Mouse (Mus musculus): ENCODE results near the gene Ddit4l.
"Not testable (repeated sequence)": the region's sequence is repeated elsewhere in the genome, so short reads cannot be mapped to it uniquely, and the experiment has no call there.

Gene Ddit4l

DNA sequence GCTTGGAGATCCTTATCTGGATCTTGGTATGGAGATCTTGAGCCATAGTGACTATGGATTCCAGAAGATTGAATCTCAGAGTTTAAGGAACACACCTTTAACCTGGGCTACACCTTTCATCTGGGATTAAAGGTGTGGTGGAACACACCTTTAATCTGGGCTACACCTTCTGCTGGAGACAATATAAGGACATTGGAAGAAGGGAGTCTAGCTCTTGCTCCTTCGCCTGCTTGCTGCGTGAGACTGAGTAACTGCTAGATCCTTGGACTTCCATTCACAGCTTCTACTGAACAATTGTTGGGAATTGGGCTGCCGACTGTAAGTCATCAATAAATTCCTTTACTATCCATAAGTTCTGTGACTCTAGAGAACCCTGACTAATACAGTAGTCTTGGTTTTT is at the start of gene Ddit4l:
Ddit4l (plus strand) TSS at position 301 of the 400 bp plus-strand sequence.
- not testable (repeated sequence) for DNase-seq (ENCODE audit: low read depth, low spot score)

- no peak for DNase-seq (ENCODE audit: low read depth, low spot score)
Measured at GRCm38 (mm10) chr3:137576146-137576545, 45.3 kb upstream of the Ddit4l start.

DNA sequence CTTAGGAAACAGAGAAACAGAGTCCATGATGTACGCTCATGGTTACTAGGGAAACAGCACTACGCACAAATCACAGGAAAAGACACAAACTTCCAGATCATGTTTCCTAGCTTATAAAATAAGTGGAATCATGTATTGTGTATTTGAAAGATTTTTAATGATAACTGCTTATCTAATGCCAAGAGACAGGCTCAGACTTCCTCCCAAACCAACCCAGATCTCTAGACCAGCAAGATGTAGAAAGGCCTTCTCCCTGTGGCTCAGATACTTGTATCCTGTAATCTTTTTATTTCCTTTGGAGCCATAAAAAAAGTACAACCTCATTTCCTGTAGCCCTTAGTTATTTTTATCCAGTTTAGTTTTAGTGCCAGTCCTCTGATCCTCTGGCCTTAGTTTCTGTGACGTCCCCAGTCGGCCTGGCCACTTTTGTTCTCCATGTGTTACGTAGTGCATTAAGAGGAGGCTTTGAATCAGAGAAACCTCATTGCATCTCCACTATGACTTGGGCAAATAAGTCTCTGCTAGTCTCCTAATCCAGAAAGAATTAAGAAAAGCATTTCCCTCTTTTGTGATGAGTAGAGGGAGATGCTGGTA is 34.9 kb upstream of the Ddit4l start:
- no peak for DNase-seq (ENCODE audit: low read depth, low spot score)

DNA sequence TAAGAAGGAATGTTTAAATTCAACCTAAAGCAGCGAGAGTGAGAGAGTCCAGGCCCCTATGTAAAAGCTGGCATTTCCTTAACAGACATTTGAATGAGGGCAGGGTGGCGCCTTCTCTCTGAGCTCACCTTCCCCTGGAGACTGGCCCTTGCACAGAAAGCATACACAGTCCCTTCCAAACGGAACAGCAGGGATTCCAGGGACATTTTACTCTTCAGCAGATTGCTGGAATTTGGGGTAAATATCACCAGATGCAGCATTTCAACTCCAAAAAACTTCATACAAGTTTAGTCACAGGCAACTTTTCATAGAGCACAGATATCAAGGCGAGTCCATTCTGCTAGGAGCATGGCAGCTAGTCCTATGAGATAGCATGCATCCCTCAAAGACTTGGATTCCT is 31.6 kb upstream of the Ddit4l start:
- DNase-seq (ENCODE audit: low read depth, low spot score), result no peak

DNA sequence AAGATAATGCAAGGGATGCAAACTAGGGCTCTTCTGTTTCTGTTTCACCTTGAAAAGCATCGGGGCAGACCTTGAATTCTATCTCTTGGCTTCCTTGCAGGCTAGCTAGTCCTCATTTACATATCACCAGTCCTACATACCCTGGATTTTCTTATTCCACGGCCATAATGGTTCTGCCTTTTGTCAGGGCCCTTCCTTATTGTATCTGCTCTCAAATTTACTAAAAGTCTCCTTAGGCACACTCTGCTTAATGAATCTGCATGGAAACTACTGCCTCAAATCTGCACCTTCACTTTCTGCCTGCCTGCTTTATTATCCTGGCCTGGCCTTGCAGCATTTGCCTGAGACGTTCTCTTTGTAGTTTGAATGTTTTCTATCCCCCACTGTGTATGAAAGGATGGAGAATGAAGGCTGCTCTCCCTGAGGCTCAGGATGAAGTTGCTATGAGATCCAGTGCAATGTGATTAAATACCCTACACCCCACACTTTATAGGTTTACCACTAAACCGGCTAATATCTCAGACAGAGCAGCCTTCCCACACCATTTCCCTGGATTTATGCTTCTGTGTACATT is 27.0 kb upstream of the Ddit4l start:
- no peak for DNase-seq (ENCODE audit: low read depth, low spot score)

DNA sequence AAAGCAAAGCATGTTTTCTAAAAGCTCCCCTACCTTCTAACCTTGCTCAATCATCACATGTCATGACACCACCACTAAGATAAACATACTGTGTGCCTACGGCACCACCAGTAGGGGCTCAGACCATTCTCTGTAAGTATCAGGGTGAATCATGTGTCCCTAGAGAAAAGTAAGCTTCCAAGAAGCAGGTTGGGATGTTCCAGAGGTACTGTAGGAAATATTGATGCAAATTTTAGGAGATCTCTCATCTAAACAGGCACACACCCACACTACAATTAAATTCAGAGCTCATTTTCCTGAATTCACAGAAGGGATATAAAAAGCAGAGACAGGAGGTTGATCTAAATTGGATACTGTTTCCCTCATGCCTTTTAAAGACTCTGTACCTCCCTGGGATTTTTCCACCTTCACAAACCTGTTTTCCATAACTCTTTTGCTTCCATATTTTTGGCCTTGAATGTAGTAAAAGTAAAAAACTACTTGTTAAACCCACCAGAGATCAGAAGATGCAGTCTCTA is 12.4 kb upstream of the Ddit4l start:
- DNase-seq (ENCODE audit: low read depth, low spot score), result no peak

DNA sequence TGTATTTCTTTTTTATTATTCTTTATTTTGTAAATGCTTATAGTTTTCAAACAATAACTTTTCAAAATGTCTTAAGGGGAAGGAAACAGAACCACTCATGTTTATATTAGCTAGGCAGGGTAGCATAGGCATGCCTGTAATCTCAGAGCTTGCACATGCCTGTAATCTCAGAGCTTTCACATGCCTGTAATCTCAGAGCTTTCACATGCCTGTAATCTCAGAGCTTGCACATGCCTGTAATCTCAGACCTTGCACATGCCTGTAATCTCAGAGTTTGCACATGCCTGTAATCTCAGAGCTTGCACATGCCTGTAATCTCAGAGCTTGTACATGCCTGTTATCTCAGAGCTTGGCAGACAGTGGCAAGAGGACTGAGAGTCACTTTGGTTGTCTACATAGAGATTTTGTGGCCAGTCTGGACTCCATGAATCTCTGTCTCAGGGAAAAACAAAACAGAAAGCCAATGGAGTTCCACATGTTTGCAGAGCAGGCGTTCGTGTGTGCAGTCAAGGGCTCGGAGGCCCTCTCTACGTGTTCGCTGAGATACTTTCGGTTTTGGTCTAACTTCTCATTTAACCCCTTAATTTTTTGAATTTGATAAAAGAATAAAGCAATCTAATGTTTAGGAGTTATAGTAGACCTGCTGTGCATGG is 10.8 kb upstream of the Ddit4l start:
- DNase-seq (ENCODE audit: low read depth, low spot score), result no peak

DNA sequence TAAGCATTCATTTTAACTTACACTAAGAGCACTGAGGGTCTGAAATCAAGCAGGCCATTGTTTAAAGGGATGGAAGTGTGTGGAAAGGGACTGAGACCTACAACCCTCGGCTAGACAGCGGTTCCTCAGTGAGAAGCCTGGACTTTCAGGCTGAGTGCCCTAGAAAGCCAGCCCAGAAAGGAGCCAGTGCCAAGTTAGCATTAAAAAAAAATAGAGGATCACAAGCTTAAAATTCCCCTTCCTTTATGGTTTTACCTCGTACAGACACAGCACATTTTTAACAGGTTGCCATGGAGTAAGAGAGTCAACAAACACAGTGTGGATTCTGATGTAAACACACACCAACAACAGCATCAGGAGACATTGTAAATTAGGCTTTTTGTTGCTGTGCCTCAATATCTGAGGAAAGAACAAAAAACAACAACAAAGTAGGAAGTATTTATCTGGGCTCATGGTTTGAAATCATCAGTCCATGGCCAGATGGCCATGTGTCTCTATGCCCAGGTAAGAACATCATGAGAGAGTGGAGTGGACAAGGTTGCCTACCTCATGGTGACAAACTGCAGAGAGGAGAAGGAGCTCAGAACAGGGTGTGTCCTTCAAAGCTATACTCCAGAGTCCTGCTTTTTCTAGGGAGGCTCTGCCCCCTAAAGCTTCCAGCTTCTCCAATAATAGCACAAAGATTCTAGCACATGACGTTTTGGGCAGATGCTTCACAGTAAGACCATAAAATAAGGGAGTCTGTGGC is 10.1 kb upstream of the Ddit4l start:
- no peak for DNase-seq (ENCODE audit: low read depth, low spot score)

- DNase-seq (ENCODE audit: low read depth, low spot score), result no peak
Measured at GRCm38 (mm10) chr3:137611981-137612380, 9.4 kb upstream of the Ddit4l start.

DNA sequence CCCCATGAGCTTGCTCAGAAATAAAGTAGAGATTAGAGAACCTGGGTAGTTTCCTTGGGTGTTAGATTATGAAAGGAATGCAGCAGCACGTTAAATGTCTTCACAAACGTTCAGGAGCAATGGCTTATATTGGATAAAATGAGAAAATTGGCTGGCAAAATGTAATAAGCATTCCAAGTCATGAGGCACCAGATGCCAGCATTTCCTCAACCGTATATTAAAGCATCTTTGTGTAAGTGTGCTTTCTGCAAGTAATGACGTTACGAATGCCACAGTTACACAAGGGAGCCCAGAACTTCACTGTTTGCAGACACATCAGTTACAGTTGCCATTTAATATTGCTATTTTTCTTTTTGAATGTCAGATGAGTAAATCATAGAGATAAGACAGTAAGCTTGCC is 872 bp upstream of the Ddit4l start:
- DNase-seq (ENCODE audit: low read depth, low spot score), result no peak

DNA sequence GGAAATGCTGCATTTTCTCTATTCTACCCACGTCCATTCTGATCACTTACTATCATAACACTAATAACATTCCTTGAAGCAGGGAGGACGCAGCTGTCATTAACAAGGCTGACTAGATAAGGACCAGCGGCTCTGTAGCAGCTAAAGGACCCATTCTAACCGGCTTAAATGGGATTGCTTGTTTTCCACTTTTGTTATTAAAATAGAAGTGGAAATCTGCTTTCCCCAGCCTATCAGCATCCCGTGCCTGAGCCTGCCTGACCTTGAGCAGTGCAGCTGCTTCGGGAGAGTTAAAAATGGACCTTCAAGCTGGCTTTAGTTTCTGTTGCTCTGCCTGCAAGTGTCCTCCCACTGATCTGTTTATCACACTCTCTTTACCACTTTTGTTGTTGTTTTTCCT is 679 bp downstream of the Ddit4l start:
- DNase-seq (ENCODE audit: low read depth, low spot score), result peak; percentile 58

GRCm38 (mm10) chr3:137622895-137623580 is 1.6 kb downstream of the Ddit4l start:
- peak; percentile 50 for DNase-seq (ENCODE audit: low read depth, low spot score)

- DNase-seq (ENCODE audit: low read depth, low spot score), result peak; percentile 89
Measured at GRCm38 (mm10) chr3:137623581-137624362, 2.4 kb downstream of the Ddit4l start.

- DNase-seq (ENCODE audit: low read depth, low spot score), result no peak
Measured at GRCm38 (mm10) chr3:137625054-137625453, 3.6 kb downstream of the Ddit4l start.

DNA sequence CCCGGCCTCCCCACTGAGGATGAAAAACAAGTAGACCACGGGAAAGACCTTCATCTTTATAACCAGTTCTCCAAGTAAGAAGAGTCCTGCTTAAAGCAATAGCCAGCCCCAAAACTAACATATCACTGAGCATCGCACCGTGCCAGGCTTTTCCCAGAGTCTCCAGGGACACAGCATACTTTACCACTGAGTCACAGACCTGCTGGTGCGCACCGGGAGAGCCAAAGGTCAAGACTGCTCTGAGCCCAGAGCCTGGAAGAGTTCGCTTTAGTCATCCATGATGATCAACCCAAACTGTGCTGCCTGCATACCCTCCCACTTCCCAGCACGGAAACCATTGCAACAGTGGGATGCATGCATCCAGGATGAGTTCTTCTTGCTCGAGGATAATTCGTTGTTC is 12.3 kb downstream of the Ddit4l start:
- no peak for DNase-seq (ENCODE audit: low read depth, low spot score)

- no peak for DNase-seq (ENCODE audit: low read depth, low spot score)
Measured at GRCm38 (mm10) chr3:137636571-137636970, 15.2 kb downstream of the Ddit4l start.

DNA sequence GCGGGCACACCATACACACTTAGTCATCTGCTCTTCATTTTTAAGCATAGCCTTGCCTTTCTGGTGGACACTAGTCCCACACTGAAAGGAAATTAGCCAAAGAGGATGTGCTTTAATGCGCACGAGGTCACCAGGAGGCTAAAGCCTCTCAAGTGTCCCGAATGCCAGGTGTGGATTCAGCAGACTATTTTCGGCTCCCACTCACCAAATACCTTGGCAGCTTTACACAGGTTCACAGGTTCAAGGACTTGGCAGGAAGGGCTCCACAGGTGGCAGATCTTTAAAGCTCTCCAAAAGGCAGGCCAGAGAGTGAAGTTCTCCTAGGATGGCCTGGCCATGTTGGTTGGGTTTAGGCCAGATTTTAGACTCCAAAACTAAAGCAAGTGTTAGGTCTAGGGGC is 19.8 kb downstream of the Ddit4l start:
- no peak for DNase-seq (ENCODE audit: low read depth, low spot score)

GRCm38 (mm10) chr3:137642137-137642536 is 20.7 kb downstream of the Ddit4l start:
- no peak for DNase-seq (ENCODE audit: low read depth, low spot score)

DNA sequence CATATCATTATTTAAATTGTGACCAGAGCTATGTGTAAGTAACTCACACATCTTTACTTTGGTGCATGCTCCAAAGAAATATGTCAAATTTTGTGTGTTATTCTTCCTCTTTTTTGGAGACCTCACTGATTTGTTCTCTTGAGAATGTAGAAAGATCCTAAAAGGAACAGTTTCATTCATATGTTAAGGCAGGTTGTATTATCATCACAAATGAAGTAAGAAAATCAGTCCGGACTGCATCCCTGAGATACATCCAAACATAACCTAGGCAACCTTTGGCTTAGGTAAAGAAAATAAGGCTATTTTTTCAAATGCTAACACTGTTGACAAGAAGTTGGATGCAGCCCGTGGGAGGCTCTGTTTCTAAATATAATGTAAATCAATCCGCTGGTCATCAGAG is 21.2 kb downstream of the Ddit4l start:
- DNase-seq (ENCODE audit: low read depth, low spot score), result peak; percentile 6

- no peak for DNase-seq (ENCODE audit: low read depth, low spot score)
Measured at GRCm38 (mm10) chr3:137644081-137644480, 22.7 kb downstream of the Ddit4l start.

DNA sequence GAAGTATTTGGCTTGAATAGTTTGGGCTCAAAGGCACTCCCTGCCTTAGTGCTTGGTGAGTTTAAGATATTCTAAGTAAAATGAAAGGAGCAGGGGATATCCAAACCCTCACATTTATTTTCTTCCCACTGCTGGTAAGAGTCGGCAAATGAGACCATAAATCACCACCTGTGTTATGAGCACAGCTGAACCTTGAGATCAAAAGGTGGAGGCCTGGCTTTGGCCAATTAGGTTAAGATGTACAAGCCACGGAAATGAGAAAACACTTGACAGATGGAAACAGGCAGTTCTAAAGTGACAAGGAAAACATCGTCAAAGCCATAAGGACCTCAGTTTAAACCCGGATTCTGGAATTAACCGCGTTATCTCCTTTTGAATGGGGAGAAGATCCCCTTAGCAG is 23.5 kb downstream of the Ddit4l start:
- no peak for DNase-seq (ENCODE audit: low read depth, low spot score)
